Mouse (Mus musculus): Measurements from ENCODE around the gene Gm44790. TPM values are rescaled to one million over a fixed set of nuclear protein-coding genes. Genes with fewer than 3 reads are reported as not detected.

Gene Gm44790
- total and polyA plus RNA-seq, 2 experiments, result 0.83 to 4.0 TPM

DNA sequence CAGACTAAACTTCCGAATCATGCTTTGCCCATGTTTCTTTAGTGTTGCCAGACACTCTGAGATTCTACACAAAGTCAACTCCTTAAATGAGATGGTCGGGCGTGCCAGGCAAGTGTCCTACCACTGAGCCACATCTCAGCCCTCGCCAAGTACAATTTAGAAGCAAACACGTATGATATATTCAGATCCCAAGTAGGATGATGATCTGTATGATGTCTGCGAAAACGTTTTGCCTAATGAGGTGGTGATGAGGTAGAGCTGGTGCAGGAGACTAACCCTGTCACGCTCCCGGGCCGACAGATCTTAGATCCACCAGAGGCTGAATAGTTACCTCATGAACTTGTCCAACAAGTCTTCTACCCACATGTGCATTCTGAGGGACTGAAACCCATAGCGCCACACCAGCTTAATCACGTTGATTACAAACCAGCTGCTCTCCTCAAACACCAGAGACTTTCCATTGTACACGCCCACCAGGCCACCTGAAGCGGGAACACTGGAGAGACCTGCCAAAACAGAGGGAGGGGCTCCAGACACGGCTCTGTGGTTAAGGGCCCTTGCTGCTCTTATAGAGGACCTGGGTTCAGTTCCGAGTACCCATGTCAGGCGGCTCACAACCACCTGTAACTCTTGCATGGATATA lies 32.3 kb upstream of the Gm44790 start:
- no peak for DNase-seq (ENCODE audit: extremely low read depth, low read depth, low spot score)
- H3K4me1 ChIP-seq (ENCODE audit: control insufficient read depth, insufficient read depth, low read length), result peaks cover 6% of the 10 kb centered on the region
- TF ChIP-seq POLR2A (IDR thresholded peaks at IDR 0.05; ENCODE audit: extremely low read depth, insufficient read depth, low read length) (no peak), CTCF (IDR thresholded peaks at IDR 0.05; ENCODE audit: low read depth, low read length) (no peak)
- H3K27me3 ChIP-seq (ENCODE audit: control insufficient read depth, insufficient read depth, low read length), result no peaks in the 10 kb centered on the region
- H3K9ac ChIP-seq (ENCODE audit: low read depth, low read length), result no peak overlapping the region
- H3K27ac ChIP-seq (replicated peaks; ENCODE audit: insufficient read depth, low read depth, low read length), result no peak overlapping the region
- WGBS, result 82% methylated on average over 17 of the region's 17 CpGs
- H3K79me2 ChIP-seq (ENCODE audit: control insufficient read depth, insufficient read depth, low read length), result peaks cover 13% of the 10 kb centered on the region; the same call in 1 of the 2 replicates
- H3K36me3 ChIP-seq (ENCODE audit: control insufficient read depth, insufficient read depth, low read length), result peaks cover 27% of the 10 kb centered on the region
- no peak overlapping the region for H3K4me3 ChIP-seq (ENCODE audit: insufficient read depth, low read depth, low read length)

DNA sequence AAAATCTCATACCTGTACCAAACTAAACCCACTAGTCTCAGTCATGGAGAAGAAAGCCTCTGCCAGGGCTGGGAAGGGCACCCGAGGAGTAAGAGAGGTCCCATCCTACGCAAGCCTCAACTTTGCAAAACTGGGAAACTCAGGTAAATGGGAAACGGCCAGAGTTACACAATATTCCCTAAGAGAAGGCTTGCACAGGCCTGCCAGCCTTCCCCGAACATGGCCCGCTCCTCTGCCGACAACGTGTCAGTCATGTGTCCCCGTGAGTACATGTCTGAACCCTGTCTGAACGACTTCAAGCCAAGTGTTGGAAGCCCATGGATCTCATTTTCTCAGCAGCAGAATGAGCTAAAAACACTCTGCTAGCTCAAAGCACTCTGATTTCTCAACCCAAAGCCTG lies 31.4 kb upstream of the Gm44790 start:
- peaks cover 23% of the 10 kb centered on the region for H3K36me3 ChIP-seq (ENCODE audit: control insufficient read depth, insufficient read depth, low read length)
- WGBS, result 31% methylated on average over 9 of the region's 9 CpGs
- H3K9ac ChIP-seq (ENCODE audit: low read depth, low read length), result peak overlapping the region; percentile 40; the same call in 1 of the 2 replicates
- H3K4me1 ChIP-seq (ENCODE audit: control insufficient read depth, insufficient read depth, low read length), result peaks cover 6% of the 10 kb centered on the region
- peak; percentile 82 for DNase-seq (ENCODE audit: extremely low read depth, low read depth, low spot score)
- no peak overlapping the region for H3K4me3 ChIP-seq (ENCODE audit: insufficient read depth, low read depth, low read length)
- H3K79me2 ChIP-seq (ENCODE audit: control insufficient read depth, insufficient read depth, low read length), result peaks cover 13% of the 10 kb centered on the region; the same call in 1 of the 2 replicates
- H3K27ac ChIP-seq (replicated peaks; ENCODE audit: insufficient read depth, low read depth, low read length), result peak overlapping the region; percentile 80
- H3K27me3 ChIP-seq (ENCODE audit: control insufficient read depth, insufficient read depth, low read length), result no peaks in the 10 kb centered on the region
- TF ChIP-seq CTCF (IDR thresholded peaks at IDR 0.05; ENCODE audit: low read depth, low read length), result no peak
- TF ChIP-seq POLR2A (IDR thresholded peaks at IDR 0.05; ENCODE audit: extremely low read depth, insufficient read depth, low read length), result no peak

DNA sequence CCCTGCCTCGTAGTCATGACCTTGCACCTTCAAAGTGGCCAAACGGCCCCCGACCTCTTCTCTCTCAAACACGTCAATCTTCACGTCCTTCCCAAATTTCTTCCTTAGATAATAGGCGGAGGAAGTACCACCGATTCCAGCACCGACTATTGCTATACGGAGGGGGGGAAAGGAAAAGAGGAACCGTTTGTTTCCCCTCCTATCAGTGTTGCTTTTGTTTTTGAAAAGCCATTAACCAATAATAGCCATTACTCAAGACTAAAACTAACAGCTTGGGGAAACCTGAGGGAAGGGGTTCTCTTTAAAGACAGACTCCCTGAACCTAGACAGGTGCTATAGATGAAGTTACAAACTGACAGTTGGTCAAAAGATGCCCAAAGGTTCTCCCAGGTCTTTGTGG lies 30.5 kb upstream of the Gm44790 start:
- peak overlapping the region; percentile 78 for H3K27ac ChIP-seq (replicated peaks; ENCODE audit: insufficient read depth, low read depth, low read length)
- H3K4me3 ChIP-seq (ENCODE audit: insufficient read depth, low read depth, low read length), result peak overlapping the region; percentile 72
- H3K27me3 ChIP-seq (ENCODE audit: control insufficient read depth, insufficient read depth, low read length), result no peaks in the 10 kb centered on the region
- 5% methylated on average over 10 of the region's 10 CpGs for WGBS
- DNase-seq (ENCODE audit: extremely low read depth, low read depth, low spot score), result no peak
- H3K79me2 ChIP-seq (ENCODE audit: control insufficient read depth, insufficient read depth, low read length), result peaks cover 8% of the 10 kb centered on the region; the same call in 1 of the 2 replicates
- H3K36me3 ChIP-seq (ENCODE audit: control insufficient read depth, insufficient read depth, low read length), result peaks cover 14% of the 10 kb centered on the region
- TF ChIP-seq POLR2A (IDR thresholded peaks at IDR 0.05; ENCODE audit: extremely low read depth, insufficient read depth, low read length) (no peak), CTCF (IDR thresholded peaks at IDR 0.05; ENCODE audit: low read depth, low read length) (no peak)
- peaks cover 8% of the 10 kb centered on the region for H3K4me1 ChIP-seq (ENCODE audit: control insufficient read depth, insufficient read depth, low read length)
- H3K9ac ChIP-seq (ENCODE audit: low read depth, low read length), result peak overlapping the region; percentile 84

DNA sequence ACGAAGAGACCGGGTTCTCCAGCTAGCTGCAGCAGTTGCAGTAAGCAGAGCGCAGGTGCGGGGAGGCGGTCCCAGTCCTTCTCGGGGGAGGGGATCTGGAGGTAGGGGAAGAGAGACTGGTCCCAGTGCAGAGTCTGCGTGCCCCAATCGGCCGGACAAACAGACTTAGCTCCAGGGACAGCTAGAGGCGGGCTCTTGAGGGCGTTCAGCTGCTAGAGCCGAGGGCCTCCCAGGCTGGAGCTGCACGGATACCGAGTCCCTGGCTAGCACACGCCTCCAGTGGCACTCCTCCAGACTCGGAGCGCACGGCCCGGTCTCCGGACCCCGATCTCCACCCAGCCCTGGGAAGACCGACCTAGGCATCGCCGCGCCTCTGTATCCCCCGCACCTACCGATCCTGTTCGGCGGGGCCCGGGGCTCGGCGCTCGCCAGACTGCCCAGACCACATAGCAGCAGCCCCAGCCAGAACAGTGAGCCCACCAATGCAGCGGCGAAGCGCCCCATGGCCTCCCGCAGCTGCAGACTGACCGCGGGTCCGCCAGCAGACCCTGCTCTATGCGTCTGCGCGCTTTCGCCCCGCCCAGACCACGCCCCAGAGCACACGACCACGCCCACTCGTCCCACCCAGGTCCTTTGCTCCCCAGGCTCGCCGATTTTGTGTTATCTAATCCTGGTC lies 29.7 kb upstream of the Gm44790 start, which contains the start of gene Pcyox1:
Gene Pcyox1 (minus strand): TSS at position 574 of the 676 bp plus-strand sequence.
- Histone ChIP-seq H3K27me3 (ENCODE audit: control insufficient read depth, insufficient read depth, low read length) (no peaks in the 10 kb centered on the region), H3K4me1 (ENCODE audit: control insufficient read depth, insufficient read depth, low read length) (peaks cover 9% of the 10 kb centered on the region), H3K9ac (ENCODE audit: low read depth, low read length) (peak within 1 kb of the TSS; percentile 84), H3K36me3 (ENCODE audit: control insufficient read depth, insufficient read depth, low read length) (peaks cover 6% of the 10 kb centered on the region), H3K4me3 (ENCODE audit: insufficient read depth, low read depth, low read length) (peak within 1 kb of the TSS; percentile 72), H3K27ac (replicated peaks; ENCODE audit: insufficient read depth, low read depth, low read length) (peak within 1 kb of the TSS; percentile 78), H3K79me2 (ENCODE audit: control insufficient read depth, insufficient read depth, low read length) (peaks cover 8% of the 10 kb centered on the region; the same call in 1 of the 2 replicates)
- TF ChIP-seq POLR2A (IDR thresholded peaks at IDR 0.05; ENCODE audit: extremely low read depth, insufficient read depth, low read length) (peak; percentile 96), CTCF (IDR thresholded peaks at IDR 0.05; ENCODE audit: low read depth, low read length) (no peak)
- WGBS, result 1% methylated on average over 51 of the region's 51 CpGs
- peak; percentile 87 for DNase-seq (ENCODE audit: extremely low read depth, low read depth, low spot score)

DNA sequence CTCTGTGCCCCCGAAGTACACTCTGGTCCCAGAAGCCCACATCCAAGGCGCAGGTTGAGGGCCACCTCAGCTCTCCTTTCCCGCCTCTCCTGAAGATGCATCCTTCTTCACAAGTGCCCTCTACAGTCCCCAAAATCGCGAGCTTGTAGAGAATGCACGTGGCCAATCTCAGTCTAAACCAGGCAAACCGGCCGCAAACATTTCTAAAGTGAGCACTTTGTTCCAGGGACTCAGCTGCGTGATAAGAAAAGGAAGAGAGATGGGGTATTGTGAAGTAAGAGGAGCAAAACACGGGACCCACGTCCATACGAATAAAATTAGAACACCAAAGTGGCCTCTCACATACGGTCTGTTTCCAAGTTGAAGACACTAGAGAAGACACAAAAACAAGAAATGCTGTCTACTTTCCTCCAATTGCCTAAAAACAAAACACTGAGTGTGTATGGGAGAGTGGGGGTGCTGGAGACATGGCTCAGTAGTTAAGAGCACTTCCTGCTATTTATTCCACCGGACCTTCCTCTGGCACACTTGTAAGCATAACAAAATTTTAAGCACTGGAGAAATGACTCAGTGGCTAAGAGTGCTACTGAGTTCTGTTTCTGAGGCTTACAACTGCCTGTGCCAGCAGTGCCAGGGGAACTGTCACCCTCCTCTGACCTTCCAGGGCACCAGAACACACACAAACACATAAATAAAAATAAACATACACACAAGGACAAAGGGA lies 29.0 kb upstream of the Gm44790 start:
- no peak for TF ChIP-seq CTCF (IDR thresholded peaks at IDR 0.05; ENCODE audit: low read depth, low read length)
- TF ChIP-seq POLR2A (IDR thresholded peaks at IDR 0.05; ENCODE audit: extremely low read depth, insufficient read depth, low read length), result no peak
- no peaks in the 10 kb centered on the region; the same call in 1 of the 2 replicates for H3K36me3 ChIP-seq (ENCODE audit: control insufficient read depth, insufficient read depth, low read length)
- peaks cover 9% of the 10 kb centered on the region for H3K4me1 ChIP-seq (ENCODE audit: control insufficient read depth, insufficient read depth, low read length)
- DNase-seq (ENCODE audit: extremely low read depth, low read depth, low spot score), result no peak
- no peaks in the 10 kb centered on the region for H3K27me3 ChIP-seq (ENCODE audit: control insufficient read depth, insufficient read depth, low read length)
- H3K79me2 ChIP-seq (ENCODE audit: control insufficient read depth, insufficient read depth, low read length), result peaks cover 8% of the 10 kb centered on the region; the same call in 1 of the 2 replicates
- peak overlapping the region; percentile 72 for H3K4me3 ChIP-seq (ENCODE audit: insufficient read depth, low read depth, low read length)
- H3K9ac ChIP-seq (ENCODE audit: low read depth, low read length), result peak overlapping the region; percentile 61
- 6% methylated on average over 14 of the region's 14 CpGs for WGBS
- peak overlapping the region; percentile 72 for H3K27ac ChIP-seq (replicated peaks; ENCODE audit: insufficient read depth, low read depth, low read length)
